Mouse (Mus musculus) MEL (cell line): ENCODE data around the gene Ndufaf4. TPM values are rescaled to one million over a fixed set of nuclear protein-coding genes. Genes with fewer than 3 reads are reported as not detected.

Experiments
- DNase-seq: peaks from one replicate; pipeline ENCODE4 v3.0.0; 2011; ENCODE audit warnings: low read depth, low spot score
- H3K27ac ChIP-seq: 2 replicates; pipeline ENCODE4 v1.5.1; 2012; ENCODE audit warnings: low read depth, mild to moderate bottlenecking, control low read depth, low read length, moderate library complexity; ENCODE audit not compliant: control insufficient read depth
- H3K27me3 ChIP-seq, 2 experiments: fragments of 150-350 bp in 1 of 2; sonication (generic) in 1 of 2; 2 replicates each; pipeline ENCODE4 v1.6.1; 2012; ENCODE audit warnings: low read length in 2 of 2, mild to moderate bottlenecking in 2 of 2, improper control_type of control experiment in 1 of 2, moderate library complexity in 1 of 2; ENCODE audit not compliant: insufficient read depth in 2 of 2, control insufficient read depth in 1 of 2
- H3K36me3 ChIP-seq, 2 experiments: 2 replicates each; pipeline ENCODE4 v1.6.1; 2012 to 2014; ENCODE audit warnings: low read length in 2 of 2, improper control_type of control experiment in 1 of 2, inconsistent platforms in 1 of 2, mild to moderate bottlenecking in 1 of 2; ENCODE audit not compliant: insufficient read depth in 2 of 2, control insufficient read depth in 1 of 2
- H3K4me1 ChIP-seq, 2 experiments: fragments of 150-350 bp in 1 of 2; sonication (generic) in 1 of 2; 2 replicates each; pipeline ENCODE4 v1.6.1; 2012; ENCODE audit warnings: low read length in 2 of 2, improper control_type of control experiment in 1 of 2, mild to moderate bottlenecking in 1 of 2; ENCODE audit not compliant: insufficient read depth in 2 of 2, control insufficient read depth in 1 of 2
- H3K4me3 ChIP-seq, 2 experiments: fragments of 150-350 bp in 1 of 2; sonication (generic) in 1 of 2; 2 replicates each; pipeline ENCODE4 v1.5.1; 2012; ENCODE audit warnings: low read depth in 2 of 2, low read length in 2 of 2, mild to moderate bottlenecking in 2 of 2, moderate library complexity in 2 of 2, control low read depth in 1 of 2, improper control_type of control experiment in 1 of 2; ENCODE audit not compliant: control insufficient read depth in 1 of 2, insufficient read depth in 1 of 2
- H3K79me2 ChIP-seq: 2 replicates; pipeline ENCODE4 v1.6.1; 2012; ENCODE audit warnings: mild to moderate bottlenecking, low read length, moderate library complexity; ENCODE audit not compliant: control insufficient read depth, poor library complexity, insufficient read depth
- H3K9ac ChIP-seq: 2 replicates; pipeline ENCODE4 v1.6.1; 2012; ENCODE audit warnings: low read depth, mild to moderate bottlenecking, control low read depth, low read length, moderate library complexity; ENCODE audit not compliant: control insufficient read depth, poor library complexity, severe bottlenecking
- H3K9me3 ChIP-seq: fragments of 150-350 bp; sonication (generic); replicated peaks from 2 replicates; pipeline ENCODE4 v1.6.1; 2012; ENCODE audit warnings: mild to moderate bottlenecking, low read length, improper control_type of control experiment, moderate library complexity; ENCODE audit not compliant: insufficient read depth
- CHD1 ChIP-seq: IDR thresholded peaks from 2 replicates; pipeline ENCODE4 v1.6.1; 2012; ENCODE audit warnings: low read depth, mild to moderate bottlenecking, inconsistent platforms, low read length, improper control_type of control experiment
- CTCF ChIP-seq, 3 experiments: IDR thresholded peaks in 2 of 3; conservative IDR thresholded peaks in 1 of 3; 2 replicates each; pipeline ENCODE4 v1.5.1; 2011 to 2012; ENCODE audit warnings: low read length in 3 of 3, low read depth in 2 of 3, mild to moderate bottlenecking in 2 of 3, improper control_type of control experiment in 1 of 3, inconsistent platforms in 1 of 3, mixed read lengths in 1 of 3, moderate library complexity in 1 of 3; ENCODE audit not compliant: control insufficient read depth in 1 of 3, insufficient read depth in 1 of 3, poor library complexity in 1 of 3, severe bottlenecking in 1 of 3
- E2F4 ChIP-seq: IDR thresholded peaks from 2 replicates; pipeline ENCODE4 v1.6.1; 2011; ENCODE audit warnings: low read depth, low read length, improper control_type of control experiment, borderline replicate concordance
- ELF1 ChIP-seq: IDR thresholded peaks from 2 replicates; pipeline ENCODE4 v1.6.1; 2014; ENCODE audit warnings: low read depth, mild to moderate bottlenecking, inconsistent platforms, low read length, improper control_type of control experiment, moderate library complexity
- GABPA ChIP-seq: IDR thresholded peaks from 2 replicates; pipeline ENCODE4 v1.6.1; 2012; ENCODE audit warnings: low read depth, mild to moderate bottlenecking, inconsistent platforms, low read length, improper control_type of control experiment, moderate library complexity
- MEF2A ChIP-seq: IDR thresholded peaks from 2 replicates; pipeline ENCODE4 v1.6.1; 2014; ENCODE audit warnings: low read depth, mild to moderate bottlenecking, inconsistent platforms, low read length, improper control_type of control experiment; ENCODE audit not compliant: poor library complexity, insufficient replicate concordance, severe bottlenecking; ENCODE audit errors: extremely low read depth
- MXI1 ChIP-seq: IDR thresholded peaks from 2 replicates; pipeline ENCODE4 v1.6.1; 2011; ENCODE audit warnings: mild to moderate bottlenecking, low read depth, low read length, improper control_type of control experiment
- MYB ChIP-seq: IDR thresholded peaks from 2 replicates; pipeline ENCODE4 v1.6.1; 2011; ENCODE audit warnings: mild to moderate bottlenecking, low read depth, low read length, improper control_type of control experiment
- NELFE ChIP-seq: IDR thresholded peaks from 2 replicates; pipeline ENCODE4 v1.6.1; 2011; ENCODE audit warnings: low read depth, low read length, improper control_type of control experiment
- POLR2AphosphoS2 ChIP-seq: IDR thresholded peaks from 2 replicates; pipeline ENCODE4 v1.6.1; 2011; ENCODE audit warnings: low read length, improper control_type of control experiment
- POLR2AphosphoS5 ChIP-seq: IDR thresholded peaks from 2 replicates; pipeline ENCODE4 v1.6.1; 2012; ENCODE audit warnings: low read depth, borderline replicate concordance, mild to moderate bottlenecking, inconsistent platforms, low read length, moderate library complexity, mixed read lengths
- RCOR1 ChIP-seq: IDR thresholded peaks from 2 replicates; pipeline ENCODE4 v1.6.1; 2012; ENCODE audit warnings: low read depth, mild to moderate bottlenecking, inconsistent platforms, low read length, improper control_type of control experiment
- SMC3 ChIP-seq: IDR thresholded peaks from 2 replicates; pipeline ENCODE4 v1.6.1; 2011; ENCODE audit warnings: low read depth, low read length, improper control_type of control experiment
- TBP ChIP-seq: IDR thresholded peaks from 2 replicates; pipeline ENCODE4 v1.8.0; 2011; ENCODE audit warnings: low read depth, low read length, improper control_type of control experiment
- USF2 ChIP-seq, 2 experiments: IDR thresholded peaks; 2 replicates each; pipeline ENCODE4 v1.6.1; 2011 to 2012; ENCODE audit warnings: improper control_type of control experiment in 2 of 2, low read length in 2 of 2, borderline replicate concordance in 1 of 2, inconsistent platforms in 1 of 2, low read depth in 1 of 2, mild to moderate bottlenecking in 1 of 2; ENCODE audit not compliant: insufficient read depth in 1 of 2
- polyA plus RNA-seq, 2 experiments: library from polyadenylated mRNA; stranded (reverse) in 1 of 2; unstranded in 1 of 2; fragments of >175 nt in 1 of 2; fragments of >200 nt in 1 of 2; gene quantifications; 2 replicates each; pipeline versions ENCODE4 v1.2.1 to v1.2.4; 2012; ENCODE audit warnings: low replicate concordance in 2 of 2, low read depth in 1 of 2; ENCODE audit not compliant: insufficient read length in 2 of 2, insufficient read depth in 1 of 2, missing spikeins in 1 of 2
- total RNA-seq: library from RNA; depleted of rRNA; stranded (reverse); fragments of 300-350 nt; gene quantifications from 2 replicates; pipeline ENCODE4 v1.2.3, GENCODE M21; 2012

Ndufaf4 gene
- total and polyA plus RNA-seq, 3 experiments, result 47.5 to 69.3 TPM; not detected in 1

GRCm38 (mm10) chr4:24897851-24898515 lies at the start of gene Ndufaf4 (continued):
- TF ChIP-seq POLR2AphosphoS5, result no peak
- TF ChIP-seq MEF2A, result no peak
- TF ChIP-seq E2F4, result no peak

- Histone ChIP-seq H3K4me3 (no peak within 1 kb of the TSS), H3K27me3 (no peaks in the 10 kb centered on the region; a peak in 1 of 4 replicates), H3K9ac (no peak within 1 kb of the TSS), H3K36me3 (no peaks in the 10 kb centered on the region), H3K9me3 (no peaks in the 10 kb centered on the region)
- TF ChIP-seq POLR2AphosphoS5, result no peak
- TF ChIP-seq CHD1, result no peak
- TF ChIP-seq MYB, result no peak
- TF ChIP-seq RCOR1, result no peak
- no peak for TF ChIP-seq SMC3
- TF ChIP-seq ELF1, result no peak
- TF ChIP-seq POLR2AphosphoS2, result no peak
- TF ChIP-seq GABPA, result no peak
- no peak for TF ChIP-seq TBP
- no peak for TF ChIP-seq MXI1
- no peak for TF ChIP-seq NELFE
- TF ChIP-seq CTCF (IDR thresholded peaks at IDR 0.05 in 2 of 3, conservative IDR thresholded peaks at IDR 0.05 in 1 of 3; ENCODE audit: control insufficient read depth in 1 of 3, insufficient read depth in 1 of 3, low read depth in 2 of 3, low read length in 3 of 3, poor library complexity in 1 of 3, severe bottlenecking in 1 of 3), result no peak
- TF ChIP-seq USF2 (IDR thresholded peaks at IDR 0.05; ENCODE audit: borderline replicate concordance in 1 of 2, insufficient read depth in 1 of 2, low read depth in 1 of 2, low read length in 2 of 2), result no peak
- TF ChIP-seq MEF2A, result no peak
- TF ChIP-seq, all 39 proteins: peak for 0
- no peak within 1 kb of the TSS for H3K27ac ChIP-seq
- H3K4me1 ChIP-seq, result no peaks in the 10 kb centered on the region
- no peak for DNase-seq
- no peaks in the 10 kb centered on the region for H3K79me2 ChIP-seq
Observed at GRCm38 (mm10) chr4:24850401-24851325, 47.2 kb upstream of the Ndufaf4 start, which contains the start of gene Klhl32. Gene Klhl32 (minus strand): TSS chr4:24851124.
